Mouse (Mus musculus) Patski (cell line): ENCODE results near the gene Dennd4a. TPM values are rescaled to one million over a fixed set of nuclear protein-coding genes. Genes with fewer than 3 reads are reported as not detected.

Source experiments
- ATAC-seq: fragments of 100-300 bp; one replicate; pipeline ENCODE4 v1.8.0; 2021
- CTCF ChIA-PET: fragments of 350-600 bp; sonication (Branson Sonifier 250); formaldehyde crosslinking; loops from one replicate; lab custom pipeline; 2022; ENCODE audit warnings: inconsistent platforms; lab: Charles Lee
- POLR2A ChIA-PET: fragments of 350-600 bp; sonication (Branson Sonifier 250); formaldehyde crosslinking; loops from one replicate; lab custom pipeline; 2022; ENCODE audit warnings: antibody characterized with exemption, inconsistent platforms; lab: Charles Lee
- DNase-seq: peaks from one replicate; pipeline ENCODE4 v3.0.0-alpha.2; 2011; ENCODE audit warnings: low read depth, low spot score
- H3K27me3 ChIP-seq: fragments of 371-371 bp; one replicate; pipeline ENCODE4 v1.5.1; 2021
- CTCF ChIP-seq: fragments of 100-300 bp; IDR thresholded peaks from one replicate; pipeline ENCODE4 v1.5.1; 2021
- in situ Hi-C: fragments of 300-500 bp; cut with MboI; formaldehyde crosslinking; loops from 3 replicates; pipeline ENCODE4 v1.11.1; 2018; ENCODE audit warnings: low pct_unique_long_range_greater_than_20kb, mixed read lengths
- polyA plus RNA-seq: library from polyadenylated mRNA; unstranded; gene quantifications from one replicate; pipeline ENCODE4 v1.2.3, GENCODE M21; 2021

Dennd4a gene
- polyA plus RNA-seq = 9.0 TPM

GRCm38 (mm10) chr9:64810822-64811537, at the start of gene Dennd4a:
Dennd4a (plus strand) TSS chr9:64811340.
- ChIA-PET POLR2A (interaction anchor here (0.8 to 1.4 kb wide), 3 partner anchors 19 to 92 kb away, joined by 3 to 6 read pairs (median 5); no protein-coding TSS in a partner anchor), CTCF (interaction anchor here (1.2 kb wide), 1 partner anchor 13 kb away, joined by 3 read pairs; no protein-coding TSS in a partner anchor)
- DNase-seq (peak; percentile 90), ATAC-seq (peak; percentile 93)
- in situ Hi-C loops = no loop called here
- no peaks in the 10 kb centered on the region for H3K27me3 ChIP-seq
- TF ChIP-seq CTCF = no peak

- no peak for ATAC-seq
- no peak for TF ChIP-seq CTCF
- H3K27me3 ChIP-seq = no peaks in the 10 kb centered on the region
- in situ Hi-C loops = no loop called here
- POLR2A ChIA-PET = no interaction called here
- CTCF ChIA-PET = no interaction called here
- DNase-seq = no peak
Observed at GRCm38 (mm10) chr9:64764824-64765223, 46.3 kb upstream of the Dennd4a start.

- DNase-seq (no peak), ATAC-seq (no peak)
- in situ Hi-C loops = no loop called here
- no peaks in the 10 kb centered on the region for H3K27me3 ChIP-seq
- ChIA-PET CTCF (interaction anchor here (1.0 kb wide), 1 partner anchor 28 kb away, joined by 3 read pairs; the partner anchor contains the start of gene Rab11a), POLR2A (no interaction called here)
- TF ChIP-seq CTCF = peak; percentile 17
Observed at GRCm38 (mm10) chr9:64766136-64766535, 45.0 kb upstream of the Dennd4a start.

GRCm38 (mm10) chr9:64767796-64768195, 43.3 kb upstream of the Dennd4a start:
- in situ Hi-C loops = no loop called here
- no peaks in the 10 kb centered on the region for H3K27me3 ChIP-seq
- POLR2A ChIA-PET = interaction anchor here (0.6 kb wide), 1 partner anchor 420 kb away, joined by 4 read pairs; no protein-coding TSS in a partner anchor
- CTCF ChIA-PET = no interaction called here
- DNase-seq (no peak), ATAC-seq (no peak)
- TF ChIP-seq CTCF = no peak

GRCm38 (mm10) chr9:64769066-64769695, 42.0 kb upstream of the Dennd4a start:
- no peaks in the 10 kb centered on the region for H3K27me3 ChIP-seq
- no peak for DNase-seq
- peak; percentile 63 for TF ChIP-seq CTCF
- ChIA-PET CTCF (interaction anchor here (1.0 to 1.4 kb wide), 4 partner anchors 10 to 34 kb away, joined by 3 to 4 read pairs (median 3); no protein-coding TSS in a partner anchor), POLR2A (no interaction called here)
- ATAC-seq = no peak
- in situ Hi-C loops = no loop called here

GRCm38 (mm10) chr9:64769911-64770310, 41.2 kb upstream of the Dennd4a start:
- ChIA-PET POLR2A (no interaction called here), CTCF (interaction anchor here (1.0 to 1.4 kb wide), 5 partner anchors 9 to 422 kb away, joined by 3 to 4 read pairs (median 3); no protein-coding TSS in a partner anchor)
- DNase-seq = no peak
- H3K27me3 ChIP-seq = no peaks in the 10 kb centered on the region
- in situ Hi-C loops = no loop called here
- no peak for ATAC-seq
- no peak for TF ChIP-seq CTCF

GRCm38 (mm10) chr9:64770411-64770849, 40.7 kb upstream of the Dennd4a start:
- CTCF ChIA-PET = interaction anchor here (1.0 to 1.4 kb wide), 4 partner anchors 15 to 423 kb away, joined by 3 to 4 read pairs (median 3); no protein-coding TSS in a partner anchor
- DNase-seq (no peak), ATAC-seq (no peak)
- TF ChIP-seq CTCF = no peak
- no peaks in the 10 kb centered on the region for H3K27me3 ChIP-seq
- POLR2A ChIA-PET = no interaction called here
- in situ Hi-C loops = no loop called here

GRCm38 (mm10) chr9:64771236-64771635, 39.9 kb upstream of the Dennd4a start:
- DNase-seq = no peak
- in situ Hi-C loops = no loop called here

GRCm38 (mm10) chr9:64773254-64773653, 37.9 kb upstream of the Dennd4a start:
- in situ Hi-C loops = no loop called here
- ChIA-PET CTCF (interaction anchor here (0.7 to 3.1 kb wide), 5 partner anchors 15 to 426 kb away, joined by 3 to 6 read pairs (median 3); no protein-coding TSS in a partner anchor), POLR2A (no interaction called here)
- TF ChIP-seq CTCF = no peak
- ATAC-seq (no peak), DNase-seq (no peak)
- no peaks in the 10 kb centered on the region for H3K27me3 ChIP-seq

More at GRCm38 (mm10) chr9:64771236-64771635, 39.9 kb upstream of the Dennd4a start:
- no peaks in the 10 kb centered on the region for H3K27me3 ChIP-seq
- no peak for ATAC-seq
- CTCF ChIA-PET = interaction anchor here (1.1 to 1.2 kb wide), 2 partner anchors 423 to 429 kb away, joined by 3 read pairs; no protein-coding TSS in a partner anchor
- TF ChIP-seq CTCF = no peak
- POLR2A ChIA-PET = no interaction called here

- in situ Hi-C loops = no loop called here
- POLR2A ChIA-PET = interaction anchor here (0.7 to 1.3 kb wide), 2 partner anchors 8 to 130 kb away, joined by 3 to 5 read pairs; no protein-coding TSS in a partner anchor
- peak; percentile 62 for TF ChIP-seq CTCF
- no peaks in the 10 kb centered on the region for H3K27me3 ChIP-seq
- no peak for ATAC-seq
- no peak for DNase-seq
- CTCF ChIA-PET = interaction anchor here (0.7 to 3.1 kb wide), 6 partner anchors 11 to 426 kb away, joined by 3 to 6 read pairs (median 3); no protein-coding TSS in a partner anchor
Observed at GRCm38 (mm10) chr9:64773936-64774335, 37.2 kb upstream of the Dennd4a start.
